In the genomic region with DNA sequence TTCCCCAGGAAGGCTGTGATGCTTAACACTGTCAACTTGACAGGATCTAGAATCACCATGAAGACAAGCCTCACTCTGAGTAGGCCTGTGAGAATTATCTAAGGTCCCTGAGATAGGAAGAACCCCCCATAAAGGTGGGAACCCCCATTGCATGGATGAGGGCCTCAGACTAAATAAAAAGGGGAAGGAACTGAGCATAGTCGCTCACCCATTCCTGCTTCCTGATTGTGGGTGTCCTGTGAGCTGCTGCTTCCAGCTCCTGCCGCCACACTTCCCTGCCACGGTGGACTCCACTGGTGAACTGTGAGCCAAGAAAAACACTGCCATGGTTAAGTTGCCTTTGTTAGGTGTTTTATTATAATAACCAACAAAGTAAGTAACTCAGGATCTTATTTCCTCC, we compare ENCODE assay signal across 20 mouse cellular contexts.
"Had no signal": no experiment of that assay in that cellular context is flagged by ENCODE, and none has a peak within 500 bp of the region (broad histone marks: within the 10 kb centered on the region; RNA-seq: fewer than 3 reads in every experiment).

No protein-coding gene starts in this region.

- H3K9ac ChIP-seq: intestine, embryonic 15.5 days; kidney, embryonic 15.5 days; liver, embryonic 13.5 days; midbrain, embryonic 13.5 days; neural tube, embryonic 13.5 days had no signal

- H3K27ac ChIP-seq: intestine, embryonic 15.5 days; kidney, embryonic 15.5 days; liver, embryonic 13.5 days; macrophage; midbrain, embryonic 10.5 days; midbrain, embryonic 13.5 days; neural tube, embryonic 13.5 days had no signal

- H3K27me3 ChIP-seq: intestine, embryonic 15.5 days; kidney, embryonic 15.5 days; liver, embryonic 13.5 days; megakaryocyte, embryonic 14.5 days; midbrain, embryonic 13.5 days; neural tube, embryonic 13.5 days had no signal

- ATAC-seq: intestine, embryonic 15.5 days; midbrain, embryonic 13.5 days; midbrain, embryonic 16.5 days had no signal

- H3K36me3 ChIP-seq: intestine, embryonic 15.5 days; kidney, embryonic 15.5 days; liver, embryonic 13.5 days; midbrain, embryonic 10.5 days; midbrain, embryonic 13.5 days; neural tube, embryonic 13.5 days had no signal

- DNase-seq: kidney, adult 11 months; kidney, adult 8-10 months; kidney, postnatal 10 days; kidney, postnatal 4 days; liver, embryonic 13.5 days; lung, adult 2 months; right cerebral cortex, adult 18-20 months; right cerebral cortex, postnatal 14 days; right cerebral cortex, postnatal 4 days; thymus, adult 2 months; thymus, postnatal 14 days had no signal

- H3K4me1 ChIP-seq: intestine, embryonic 15.5 days; kidney, embryonic 15.5 days; liver, embryonic 13.5 days; midbrain, embryonic 10.5 days; midbrain, embryonic 13.5 days; neural tube, embryonic 13.5 days had no signal

- H3K4me3 ChIP-seq: intestine, embryonic 15.5 days; kidney, embryonic 15.5 days; liver, embryonic 13.5 days; megakaryocyte, embryonic 14.5 days; midbrain, embryonic 10.5 days; midbrain, embryonic 13.5 days; myocyte; neural tube, embryonic 13.5 days had no signal

- H3K4me2 ChIP-seq: intestine, embryonic 15.5 days; kidney, embryonic 15.5 days; liver, embryonic 13.5 days; midbrain, embryonic 13.5 days; neural tube, embryonic 13.5 days had no signal

- H3K9me3 ChIP-seq: intestine, embryonic 15.5 days; kidney, embryonic 15.5 days; liver, embryonic 13.5 days; megakaryocyte, embryonic 14.5 days; midbrain, embryonic 10.5 days; midbrain, embryonic 13.5 days; neural tube, embryonic 13.5 days had no signal
